Mouse (Mus musculus) heart, postnatal 0 days (tissue): ENCODE measurements around the gene Gm13030. TPM values are rescaled to one million over a fixed set of nuclear protein-coding genes. Genes with fewer than 3 reads are reported as not detected.

Experiments used
- ATAC-seq: fragments of 200-750 bp; cut with Nextera tagmentation; 2 replicates; pipeline ENCODE4 v1.8.0; 2017; ENCODE audit warnings: low read depth, moderate number of reproducible peaks, moderate library complexity; ENCODE audit not compliant: insufficient read depth
- DNase-seq: peaks from one replicate; pipeline ENCODE4 v3.0.0-alpha.2; 2016; ENCODE audit warnings: low spot score
- H3K27ac ChIP-seq: fragments of 300-500 bp; sonication (generic); 2 replicates; pipeline ENCODE4 v1.5.1; 2014; ENCODE audit warnings: low read depth, mild to moderate bottlenecking
- H3K27me3 ChIP-seq: fragments of 300-500 bp; sonication (generic); 2 replicates; pipeline ENCODE4 v1.6.1; 2014; ENCODE audit warnings: low read length, mixed read lengths; ENCODE audit not compliant: control insufficient read depth, insufficient read depth
- H3K36me3 ChIP-seq: fragments of 300-500 bp; sonication (generic); replicated peaks from 2 replicates; pipeline ENCODE4 v1.6.1; 2014; ENCODE audit warnings: low read length, mixed read lengths; ENCODE audit not compliant: control insufficient read depth, insufficient read depth
- H3K4me1 ChIP-seq: fragments of 300-500 bp; sonication (generic); 2 replicates; pipeline ENCODE4 v1.6.1; 2014; ENCODE audit warnings: antibody characterized with exemption; ENCODE audit not compliant: control insufficient read depth, insufficient read depth
- H3K4me2 ChIP-seq: fragments of 300-500 bp; sonication (generic); 2 replicates; pipeline ENCODE4 v1.6.1; 2014; ENCODE audit warnings: low read depth, mild to moderate bottlenecking, low read length, moderate library complexity
- H3K4me3 ChIP-seq: fragments of 300-500 bp; sonication (generic); 2 replicates; pipeline ENCODE4 v1.5.1; 2014; ENCODE audit warnings: low read depth, low read length
- H3K9ac ChIP-seq: fragments of 300-500 bp; sonication (generic); replicated peaks from 2 replicates; pipeline ENCODE4 v1.6.1; 2014; ENCODE audit warnings: low read depth, low read length, mixed read lengths
- H3K9me3 ChIP-seq: fragments of 300-500 bp; sonication (generic); replicated peaks from 2 replicates; pipeline ENCODE4 v1.6.1; 2016; ENCODE audit warnings: low read length; ENCODE audit not compliant: control insufficient read depth
- CTCF ChIP-seq: IDR thresholded peaks from 2 replicates; pipeline ENCODE4 v1.5.1; 2016; ENCODE audit warnings: antibody characterized with exemption, control low read depth, low read depth
- EP300 ChIP-seq: IDR thresholded peaks from 2 replicates; pipeline ENCODE4 v1.6.1; 2016; ENCODE audit warnings: antibody characterized with exemption, low read depth
- WGBS: fragments of 180-500 bp; shearing (Covaris S2); extraction: QIAGEN DNeasy Blood & Tissue Kit; methylation state at CpG from one replicate; pipeline ENCODE4 v1.1.7; 2014; 5-methylcytosine and 5-hydroxymethylcytosine counted together
- polyA plus RNA-seq: library from polyadenylated mRNA; unstranded; fragments of >200 nt; fragmentation: Nextera tagmentation; extraction: Ambion mirVana; gene quantifications from 2 replicates; pipeline ENCODE4 v1.2.1, GENCODE M21; 2015
- total RNA-seq: library from RNA; depleted of rRNA; stranded (reverse); fragments of >200 nt; gene quantifications from 2 replicates; pipeline ENCODE4 v1.2.3, GENCODE M21; 2014; ENCODE audit warnings: low replicate concordance

The Gm13030 gene
- total and polyA plus RNA-seq, 2 experiments from 2014 or later = not detected

GRCm38 (mm10) chr4:138851463-138851862, 22.3 kb downstream of the Gm13030 start:
- no peak overlapping the region for H3K27ac ChIP-seq
- no peak overlapping the region for H3K4me2 ChIP-seq
- no peaks in the 10 kb centered on the region for H3K36me3 ChIP-seq
- DNase-seq (peak; percentile 59), ATAC-seq (0 out of 2 replicates have a peak, but pooled peaks have one; percentile 27)
- H3K9ac ChIP-seq = no peak overlapping the region
- H3K27me3 ChIP-seq = 0 out of 2 replicates have a peak, but pooled peaks cover 26% of the 10 kb centered on the region
- no peaks in the 10 kb centered on the region for H3K4me1 ChIP-seq
- no peak overlapping the region for H3K4me3 ChIP-seq
- 3% methylated on average over 4 of the region's 4 CpGs for WGBS
- no peaks in the 10 kb centered on the region for H3K9me3 ChIP-seq
- TF ChIP-seq CTCF (peak; percentile 99), EP300 (no peak)

- Histone ChIP-seq H3K36me3 (no peaks in the 10 kb centered on the region), H3K27ac (no peak overlapping the region), H3K4me2 (no peak overlapping the region), H3K4me3 (no peak overlapping the region), H3K27me3 (no peaks in the 10 kb centered on the region), H3K9ac (no peak overlapping the region), H3K9me3 (peaks cover 26% of the 10 kb centered on the region; the same call in 1 of the 2 replicates), H3K4me1 (no peaks in the 10 kb centered on the region)
- TF ChIP-seq CTCF (no peak), EP300 (no peak)
- DNase-seq (no peak), ATAC-seq (no peak)
- whole genome bisulfite sequencing = 77% methylated on average over 7 of the region's 7 CpGs
These were observed 32.4 kb downstream of the Gm13030 start for GRCm38 (mm10) chr4:138841386-138841785.

- H3K4me2 ChIP-seq = no peak overlapping the region
- DNase-seq (no peak), ATAC-seq (no peak)
- H3K4me3 ChIP-seq = no peak overlapping the region
- TF ChIP-seq EP300 = no peak
- no peak for TF ChIP-seq CTCF
- H3K36me3 ChIP-seq = no peaks in the 10 kb centered on the region
- H3K9me3 ChIP-seq = peaks cover 26% of the 10 kb centered on the region; the same call in 1 of the 2 replicates
- no peak overlapping the region for H3K9ac ChIP-seq
- WGBS = 81% methylated on average over 8 of the region's 8 CpGs
- no peak overlapping the region for H3K27ac ChIP-seq
- H3K4me1 ChIP-seq = no peaks in the 10 kb centered on the region
- H3K27me3 ChIP-seq = 0 out of 2 replicates have a peak, but pooled peaks cover 1% of the 10 kb centered on the region
These were observed 33.0 kb downstream of the Gm13030 start for GRCm38 (mm10) chr4:138840726-138841125.

- Histone ChIP-seq H3K27me3 (0 out of 2 replicates have a peak, but pooled peaks cover 4% of the 10 kb centered on the region), H3K9ac (no peak overlapping the region), H3K4me1 (no peaks in the 10 kb centered on the region), H3K4me3 (no peak overlapping the region), H3K9me3 (peaks cover 18% of the 10 kb centered on the region; the same call in 1 of the 2 replicates), H3K36me3 (no peaks in the 10 kb centered on the region), H3K4me2 (no peak overlapping the region), H3K27ac (no peak overlapping the region)
- DNase-seq (no peak), ATAC-seq (no peak)
- WGBS = 66% methylated on average over 6 of the region's 6 CpGs
- TF ChIP-seq EP300 = no peak
- TF ChIP-seq CTCF = no peak
These were observed 34.0 kb downstream of the Gm13030 start for GRCm38 (mm10) chr4:138839806-138840205.

GRCm38 (mm10) chr4:138827147-138827546, 46.6 kb downstream of the Gm13030 start:
- 43% methylated on average over 11 of the region's 11 CpGs for WGBS
- TF ChIP-seq EP300 = no peak
- H3K36me3 ChIP-seq = no peaks in the 10 kb centered on the region
- H3K4me2 ChIP-seq = no peak overlapping the region
- H3K27ac ChIP-seq = no peak overlapping the region
- H3K4me3 ChIP-seq = no peak overlapping the region
- H3K4me1 ChIP-seq = peaks cover 6% of the 10 kb centered on the region; the same call in 1 of the 2 replicates
- ATAC-seq = no peak
- no peak for DNase-seq
- H3K9ac ChIP-seq = no peak overlapping the region
- H3K27me3 ChIP-seq = peaks cover 64% of the 10 kb centered on the region
- H3K9me3 ChIP-seq = peaks cover 5% of the 10 kb centered on the region; the same call in 1 of the 2 replicates
